Mouse (Mus musculus) lung, embryonic 14.5 days (tissue): ENCODE data around the gene Rhov. TPM values are rescaled to one million over a fixed set of nuclear protein-coding genes. Genes with fewer than 3 reads are reported as not detected.

Source experiments
- ATAC-seq: fragments of 200-750 bp; cut with Nextera tagmentation; 2 replicates; pipeline ENCODE4 v1.8.0; 2017; ENCODE audit warnings: mild to moderate bottlenecking, moderate TSS enrichment, moderate library complexity; ENCODE audit not compliant: insufficient read depth
- DNase-seq: peaks from one replicate; pipeline ENCODE4 v3.0.0-alpha.2; 2015
- H3K27ac ChIP-seq: fragments of 300-500 bp; sonication (generic); 2 replicates; pipeline ENCODE4 v1.5.1; 2014; ENCODE audit warnings: low read depth, mild to moderate bottlenecking, moderate library complexity
- H3K27me3 ChIP-seq: fragments of 300-500 bp; sonication (generic); 2 replicates; pipeline ENCODE4 v1.6.1; 2014; ENCODE audit warnings: low read length, control low read depth; ENCODE audit not compliant: insufficient read depth
- H3K36me3 ChIP-seq: fragments of 300-500 bp; sonication (generic); 2 replicates; pipeline ENCODE4 v1.6.1; 2014; ENCODE audit warnings: control low read depth; ENCODE audit not compliant: insufficient read depth
- H3K4me1 ChIP-seq: fragments of 300-500 bp; sonication (generic); 2 replicates; pipeline ENCODE4 v1.6.1; 2014; ENCODE audit warnings: antibody characterized with exemption, control low read depth; ENCODE audit not compliant: insufficient read depth
- H3K4me2 ChIP-seq: fragments of 300-500 bp; sonication (generic); 2 replicates; pipeline ENCODE4 v1.6.1; 2014; ENCODE audit warnings: mild to moderate bottlenecking
- H3K4me3 ChIP-seq: fragments of 300-500 bp; sonication (generic); 2 replicates; pipeline ENCODE4 v1.5.1; 2014; ENCODE audit warnings: low read depth, low read length
- H3K9ac ChIP-seq: fragments of 300-500 bp; sonication (generic); 2 replicates; pipeline ENCODE4 v1.6.1; 2014
- H3K9me3 ChIP-seq: fragments of 300-500 bp; sonication (generic); 2 replicates; pipeline ENCODE4 v1.6.1; 2016; ENCODE audit warnings: low read depth, low read length, control low read depth
- CTCF ChIP-seq: IDR thresholded peaks from 2 replicates; pipeline ENCODE4 v1.5.1; 2016; ENCODE audit warnings: antibody characterized with exemption, low read depth
- WGBS: fragments of 180-500 bp; shearing (Covaris S2); extraction: QIAGEN DNeasy Blood & Tissue Kit; methylation state at CpG from one replicate; pipeline ENCODE4 v1.1.7; 2014; 5-methylcytosine and 5-hydroxymethylcytosine counted together
- polyA plus RNA-seq: library from polyadenylated mRNA; unstranded; fragments of >200 nt; fragmentation: Nextera tagmentation; extraction: Ambion mirVana; gene quantifications from 2 replicates; pipeline ENCODE4 v1.2.1, GENCODE M21; 2014

Rhov gene
- polyA plus RNA-seq, result 0.11 and 0.24 TPM in 2 replicates

DNA sequence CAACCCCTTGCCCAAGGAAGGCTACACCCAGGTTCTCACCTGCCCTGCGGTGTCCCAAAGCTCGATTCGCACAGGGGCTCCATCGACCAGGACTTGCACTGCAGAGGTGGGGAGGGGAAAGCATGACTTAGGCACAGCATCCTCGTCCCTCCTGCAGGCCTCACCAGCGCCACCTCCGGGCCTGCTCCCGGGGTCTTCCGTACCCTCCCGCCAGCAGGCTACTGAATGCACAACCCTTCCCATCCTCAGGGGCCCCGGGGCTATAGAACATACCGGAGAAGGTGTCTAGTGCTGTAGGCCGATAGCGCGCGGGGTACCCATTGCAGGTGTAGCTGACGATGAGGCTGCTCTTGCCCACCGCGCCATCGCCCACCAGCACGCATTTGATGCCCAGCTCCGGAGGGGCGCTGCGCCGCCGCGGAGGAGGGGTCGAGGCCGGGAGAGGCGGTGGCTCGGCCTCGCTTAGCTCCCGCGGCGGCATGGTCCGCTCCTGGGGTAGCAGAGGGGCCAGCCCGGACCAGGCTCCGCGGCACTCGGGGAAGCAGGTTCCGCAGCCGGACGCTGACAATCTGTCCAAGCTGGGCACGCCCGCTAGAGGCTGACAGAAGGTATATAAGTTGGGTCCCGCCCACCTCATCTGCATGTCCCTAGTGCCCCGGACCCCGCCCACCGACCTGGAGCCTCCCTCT is at the start of gene Rhov:
Gene Rhov, minus strand, starts transcription at position 630 of the 689 bp plus-strand sequence.
- H3K27ac ChIP-seq, result no peak within 1 kb of the TSS
- H3K36me3 ChIP-seq, result no peaks in the 10 kb centered on the region
- no peaks in the 10 kb centered on the region for H3K9me3 ChIP-seq
- H3K4me1 ChIP-seq, result no peaks in the 10 kb centered on the region
- WGBS, result under 1% methylated on average over 49 of the region's 49 CpGs
- peak within 1 kb of the TSS; percentile 51 for H3K4me3 ChIP-seq
- peak; percentile 81 for DNase-seq
- no peaks in the 10 kb centered on the region for H3K27me3 ChIP-seq
- peak; percentile 47 for TF ChIP-seq CTCF
- peak; percentile 86 for ATAC-seq
- H3K4me2 ChIP-seq, result peak within 1 kb of the TSS; percentile 99
- H3K9ac ChIP-seq, result peak within 1 kb of the TSS; percentile 44

GRCm38 (mm10) chr2:119320571-119320970 is 49.5 kb upstream of the Rhov start:
- no peak for TF ChIP-seq CTCF
- peaks cover 22% of the 10 kb centered on the region for H3K4me1 ChIP-seq
- no peak overlapping the region for H3K27ac ChIP-seq
- no peak overlapping the region for H3K9ac ChIP-seq
- H3K4me3 ChIP-seq, result no peak overlapping the region
- 52% methylated on average over 8 of the region's 8 CpGs for WGBS
- peaks cover 54% of the 10 kb centered on the region for H3K27me3 ChIP-seq
- H3K36me3 ChIP-seq, result no peaks in the 10 kb centered on the region
- DNase-seq (no peak), ATAC-seq (no peak)
- no peaks in the 10 kb centered on the region for H3K9me3 ChIP-seq
- no peak overlapping the region for H3K4me2 ChIP-seq

- ATAC-seq (no peak), DNase-seq (no peak)
- Histone ChIP-seq H3K4me1 (peaks cover 15% of the 10 kb centered on the region), H3K4me3 (no peak overlapping the region), H3K4me2 (no peak overlapping the region), H3K27me3 (peaks cover 30% of the 10 kb centered on the region), H3K36me3 (no peaks in the 10 kb centered on the region), H3K9me3 (no peaks in the 10 kb centered on the region), H3K27ac (0 out of 2 replicates have a peak overlapping the region, but pooled peaks have one; percentile 13), H3K9ac (no peak overlapping the region)
- WGBS, result 67% methylated on average over 3 of the region's 3 CpGs
- no peak for TF ChIP-seq CTCF
Measured at GRCm38 (mm10) chr2:119318043-119318710, 47.1 kb upstream of the Rhov start.

GRCm38 (mm10) chr2:119314742-119315310 is 43.8 kb upstream of the Rhov start:
- 73% methylated on average over 12 of the region's 12 CpGs for WGBS
- no peak overlapping the region for H3K4me2 ChIP-seq
- H3K4me3 ChIP-seq, result no peak overlapping the region
- ATAC-seq, result no peak
- TF ChIP-seq CTCF, result no peak
- 0 out of 2 replicates have a peak, but pooled peaks cover 2% of the 10 kb centered on the region for H3K4me1 ChIP-seq
- H3K36me3 ChIP-seq, result no peaks in the 10 kb centered on the region
- no peaks in the 10 kb centered on the region for H3K9me3 ChIP-seq
- no peaks in the 10 kb centered on the region for H3K27me3 ChIP-seq
- H3K9ac ChIP-seq, result no peak overlapping the region
- DNase-seq, result no peak
- H3K27ac ChIP-seq, result peak overlapping the region; percentile 38; the same call in 1 of the 2 replicates

DNA sequence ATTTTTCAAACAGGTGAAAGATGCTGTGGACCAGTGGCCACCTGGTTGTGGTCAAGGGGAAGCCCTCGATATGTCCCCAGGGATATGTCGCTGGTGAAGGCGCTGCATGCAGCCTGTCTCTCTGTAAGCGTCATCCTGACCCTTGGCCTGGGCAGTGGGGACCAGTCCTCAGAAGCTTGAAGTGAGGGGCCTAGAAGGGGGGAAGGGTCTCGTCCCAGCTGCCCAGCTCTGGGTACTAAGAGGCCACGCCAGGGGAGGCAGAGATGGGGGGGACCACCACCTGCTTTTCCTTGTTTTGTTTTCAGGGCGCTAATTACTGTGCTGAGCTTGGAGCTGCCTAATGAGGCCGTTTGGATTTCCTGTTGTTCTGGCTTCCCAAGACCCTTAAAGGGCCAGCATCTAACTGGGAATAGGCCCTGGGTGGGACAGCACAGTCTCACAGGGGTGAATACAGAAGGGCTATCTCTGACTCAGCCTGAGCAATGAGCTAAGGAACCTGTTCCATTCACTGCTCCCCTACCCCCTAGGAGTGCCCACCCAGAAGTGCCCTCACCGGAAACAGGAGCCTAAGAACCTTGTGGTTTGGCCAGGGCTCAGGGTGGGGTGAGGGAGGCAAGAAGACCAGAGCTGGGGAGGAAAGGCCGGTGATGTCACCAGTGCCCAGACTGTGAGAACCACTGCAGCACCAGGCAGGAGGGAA is 42.9 kb upstream of the Rhov start:
- 0 out of 2 replicates have a peak, but pooled peaks cover 2% of the 10 kb centered on the region for H3K4me1 ChIP-seq
- H3K9ac ChIP-seq, result no peak overlapping the region
- WGBS, result 26% methylated on average over 10 of the region's 10 CpGs
- H3K4me3 ChIP-seq, result no peak overlapping the region
- no peak overlapping the region for H3K4me2 ChIP-seq
- no peaks in the 10 kb centered on the region for H3K36me3 ChIP-seq
- H3K9me3 ChIP-seq, result no peaks in the 10 kb centered on the region
- ATAC-seq (0 out of 2 replicates have a peak, but pooled peaks have one; percentile 35), DNase-seq (no peak)
- peak overlapping the region; percentile 38; the same call in 1 of the 2 replicates for H3K27ac ChIP-seq
- TF ChIP-seq CTCF, result no peak
- no peaks in the 10 kb centered on the region for H3K27me3 ChIP-seq

GRCm38 (mm10) chr2:119312380-119312958 is 41.4 kb upstream of the Rhov start:
- no peak for TF ChIP-seq CTCF
- DNase-seq (no peak), ATAC-seq (no peak)
- Histone ChIP-seq H3K9me3 (no peaks in the 10 kb centered on the region), H3K4me3 (no peak overlapping the region), H3K9ac (no peak overlapping the region), H3K27ac (no peak overlapping the region), H3K4me2 (no peak overlapping the region), H3K27me3 (no peaks in the 10 kb centered on the region), H3K4me1 (no peaks in the 10 kb centered on the region), H3K36me3 (no peaks in the 10 kb centered on the region)
- 81% methylated on average over 2 of the region's 2 CpGs for WGBS
